Mouse (Mus musculus): ENCODE data around the gene Tjp2. TPM values are rescaled to one million over a fixed set of nuclear protein-coding genes. Genes with fewer than 3 reads are reported as not detected.
A peak's percentile ranks its signal among the peaks of the same experiment; 100 is the strongest.
"Not testable (repeated sequence)": the region's sequence is repeated elsewhere in the genome, so short reads cannot be mapped to it uniquely, and the experiment has no call there.

Tjp2 gene
- polyA plus RNA-seq, 1 experiment from 2014 or later = 34.9 TPM

DNA sequence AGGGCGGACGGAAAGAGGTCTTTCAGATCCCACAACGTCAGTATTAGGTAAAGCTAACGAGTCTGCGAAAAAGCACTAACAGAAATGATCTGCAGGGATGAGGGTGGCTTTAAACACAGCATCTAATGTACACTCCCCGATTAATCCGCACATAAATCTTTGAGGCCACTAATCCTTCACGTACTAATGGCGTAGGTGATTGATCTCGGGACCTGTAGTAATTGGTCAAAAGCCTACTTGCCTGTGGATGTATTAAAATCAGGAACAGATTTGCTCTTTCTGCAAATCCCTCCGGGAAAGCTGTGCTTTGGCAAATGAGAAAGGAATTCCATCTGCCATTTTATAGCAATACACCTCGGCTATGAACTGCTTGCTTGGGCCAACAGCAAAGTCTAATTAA, 24.3 kb downstream of the Tjp2 start:
- 61% methylated on average over 12 of the region's 12 CpGs for WGBS
- H3K27me3 ChIP-seq (ENCODE audit: control insufficient read depth, insufficient read depth, low read length) = no peaks in the 10 kb centered on the region
- H3K4me2 ChIP-seq (replicated peaks; ENCODE audit: low read depth, low read length) = no peak overlapping the region
- H3K4me3 ChIP-seq (ENCODE audit: low read length) = no peak overlapping the region
- H3K4me1 ChIP-seq (ENCODE audit: control insufficient read depth, insufficient read depth, low read length) = no peaks in the 10 kb centered on the region
- H3K36me3 ChIP-seq (ENCODE audit: control insufficient read depth, insufficient read depth, low read length) = no peaks in the 10 kb centered on the region
- ATAC-seq (ENCODE audit: low FRiP score, low TSS enrichment) = no peak
- no peak overlapping the region for H3K27ac ChIP-seq (ENCODE audit: low read depth, low read length)
- no peak overlapping the region for H3K9ac ChIP-seq (ENCODE audit: low read depth, low read length)
- no peaks in the 10 kb centered on the region for H3K9me3 ChIP-seq (ENCODE audit: control insufficient read depth, low read length)

DNA sequence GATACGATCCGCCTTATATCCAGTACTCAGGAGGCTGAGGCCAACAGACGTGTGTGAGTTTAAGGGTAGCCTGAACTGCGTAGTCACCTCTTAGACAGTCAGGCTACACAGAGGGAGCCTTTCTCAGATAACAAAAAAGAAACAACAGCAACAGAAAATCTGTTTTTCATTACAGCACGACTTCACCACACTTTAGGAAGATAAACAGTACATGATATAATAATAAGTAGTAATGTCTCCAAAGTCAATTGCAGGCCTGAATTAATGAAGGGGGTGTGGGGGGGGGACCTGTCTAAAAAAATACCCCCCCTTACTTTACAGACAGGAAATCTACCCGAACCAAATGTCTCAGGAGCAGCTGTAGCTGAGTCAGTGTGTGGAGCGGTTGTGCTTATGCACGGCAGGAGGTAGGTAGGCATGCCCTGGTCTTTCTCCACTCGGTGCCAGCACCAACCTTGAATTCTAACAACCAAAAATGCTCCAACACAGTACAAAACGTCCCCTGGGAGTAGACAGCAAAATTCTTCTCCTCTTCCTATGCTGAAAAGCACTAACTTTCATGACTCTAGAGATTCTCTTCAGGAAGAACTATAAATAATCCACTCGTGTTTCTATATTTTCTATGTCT, 26.0 kb downstream of the Tjp2 start:
- Histone ChIP-seq H3K4me3 (ENCODE audit: low read length) (no peak overlapping the region), H3K9me3 (ENCODE audit: control insufficient read depth, low read length) (peaks cover 6% of the 10 kb centered on the region; the same call in 1 of the 2 replicates), H3K4me2 (replicated peaks; ENCODE audit: low read depth, low read length) (no peak overlapping the region), H3K27me3 (ENCODE audit: control insufficient read depth, insufficient read depth, low read length) (no peaks in the 10 kb centered on the region), H3K4me1 (ENCODE audit: control insufficient read depth, insufficient read depth, low read length) (no peaks in the 10 kb centered on the region), H3K36me3 (ENCODE audit: control insufficient read depth, insufficient read depth, low read length) (no peaks in the 10 kb centered on the region), H3K9ac (ENCODE audit: low read depth, low read length) (no peak overlapping the region), H3K27ac (ENCODE audit: low read depth, low read length) (no peak overlapping the region)
- 62% methylated on average over 11 of the region's 11 CpGs for WGBS
- ATAC-seq (ENCODE audit: low FRiP score, low TSS enrichment) = no peak

DNA sequence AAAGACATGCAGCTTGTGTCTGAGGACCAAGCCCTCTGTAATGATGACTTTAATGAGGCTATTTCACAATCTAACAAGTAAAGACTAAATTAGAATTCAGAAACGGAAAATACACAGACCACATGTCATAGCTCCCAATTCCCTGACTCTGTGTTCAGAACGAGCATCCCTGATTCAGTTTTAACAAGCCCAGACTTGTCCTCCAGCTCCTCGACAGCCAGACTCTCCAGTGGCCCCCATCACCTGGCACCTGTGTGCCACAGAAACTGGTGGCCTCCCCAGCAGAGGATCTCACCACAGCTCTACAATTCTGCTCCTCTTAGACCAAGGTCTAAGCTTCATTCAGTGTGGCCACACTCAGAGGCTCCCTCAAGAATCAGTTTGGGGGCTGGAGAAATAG, 27.5 kb downstream of the Tjp2 start:
- Histone ChIP-seq H3K4me1 (ENCODE audit: control insufficient read depth, insufficient read depth, low read length) (no peaks in the 10 kb centered on the region), H3K27me3 (ENCODE audit: control insufficient read depth, insufficient read depth, low read length) (no peaks in the 10 kb centered on the region), H3K4me3 (ENCODE audit: low read length) (no peak overlapping the region), H3K9me3 (ENCODE audit: control insufficient read depth, low read length) (peaks cover 6% of the 10 kb centered on the region; the same call in 1 of the 2 replicates), H3K4me2 (replicated peaks; ENCODE audit: low read depth, low read length) (no peak overlapping the region), H3K27ac (ENCODE audit: low read depth, low read length) (no peak overlapping the region), H3K9ac (ENCODE audit: low read depth, low read length) (no peak overlapping the region), H3K36me3 (ENCODE audit: control insufficient read depth, insufficient read depth, low read length) (no peaks in the 10 kb centered on the region)
- WGBS = 77% methylated on average over 3 of the region's 3 CpGs
- no peak for ATAC-seq (ENCODE audit: low FRiP score, low TSS enrichment)

DNA sequence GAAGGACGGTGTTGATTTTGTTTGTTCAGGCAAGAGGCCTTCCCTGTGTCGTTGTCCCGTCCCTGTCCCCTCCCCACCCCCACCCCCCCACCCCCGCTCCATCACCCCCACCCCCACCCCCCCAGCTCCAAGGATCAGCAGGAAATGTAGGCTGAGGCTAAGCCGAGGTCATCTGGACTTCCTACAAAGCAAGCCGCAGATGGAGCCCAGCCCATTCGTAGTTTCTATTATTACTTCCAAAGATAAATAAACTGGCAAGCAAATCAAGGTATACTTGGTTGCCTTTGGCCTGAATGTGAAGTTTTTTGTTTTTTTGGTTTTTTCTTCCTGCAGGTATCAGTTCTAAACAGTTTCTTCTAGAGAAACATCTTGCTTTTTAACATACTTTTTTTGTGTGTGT, 29.6 kb downstream of the Tjp2 start:
- no peaks in the 10 kb centered on the region for H3K27me3 ChIP-seq (ENCODE audit: control insufficient read depth, insufficient read depth, low read length)
- H3K4me3 ChIP-seq (ENCODE audit: low read length) = no peak overlapping the region
- 48% methylated on average over 7 of the region's 7 CpGs for WGBS
- peaks cover 6% of the 10 kb centered on the region; the same call in 1 of the 2 replicates for H3K9me3 ChIP-seq (ENCODE audit: control insufficient read depth, low read length)
- H3K4me2 ChIP-seq (replicated peaks; ENCODE audit: low read depth, low read length) = no peak overlapping the region
- H3K4me1 ChIP-seq (ENCODE audit: control insufficient read depth, insufficient read depth, low read length) = no peaks in the 10 kb centered on the region
- H3K27ac ChIP-seq (ENCODE audit: low read depth, low read length) = no peak overlapping the region
- ATAC-seq (ENCODE audit: low FRiP score, low TSS enrichment) = no peak
- H3K36me3 ChIP-seq (ENCODE audit: control insufficient read depth, insufficient read depth, low read length) = no peaks in the 10 kb centered on the region
- H3K9ac ChIP-seq (ENCODE audit: low read depth, low read length) = no peak overlapping the region

DNA sequence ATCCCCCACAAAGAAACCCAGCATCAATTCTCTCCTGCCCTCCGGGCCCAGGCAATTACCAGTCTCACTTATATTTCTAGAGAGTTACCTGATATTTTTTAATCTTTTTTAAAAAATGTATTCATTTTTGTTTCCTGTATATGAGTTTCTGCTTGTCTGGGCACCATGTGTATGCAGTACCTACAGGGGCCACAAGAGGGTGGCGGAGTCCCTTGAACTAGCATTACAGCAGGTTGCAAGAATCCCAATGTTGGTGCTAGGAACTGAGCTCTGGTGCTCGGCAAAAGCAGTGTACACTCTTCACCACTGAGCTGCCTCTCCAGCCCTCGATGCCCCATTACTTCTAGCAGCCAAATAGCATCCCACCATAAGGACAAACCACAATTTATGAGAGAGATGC, 30.6 kb downstream of the Tjp2 start:
- WGBS = 96% methylated on average over 4 of the region's 4 CpGs

DNA sequence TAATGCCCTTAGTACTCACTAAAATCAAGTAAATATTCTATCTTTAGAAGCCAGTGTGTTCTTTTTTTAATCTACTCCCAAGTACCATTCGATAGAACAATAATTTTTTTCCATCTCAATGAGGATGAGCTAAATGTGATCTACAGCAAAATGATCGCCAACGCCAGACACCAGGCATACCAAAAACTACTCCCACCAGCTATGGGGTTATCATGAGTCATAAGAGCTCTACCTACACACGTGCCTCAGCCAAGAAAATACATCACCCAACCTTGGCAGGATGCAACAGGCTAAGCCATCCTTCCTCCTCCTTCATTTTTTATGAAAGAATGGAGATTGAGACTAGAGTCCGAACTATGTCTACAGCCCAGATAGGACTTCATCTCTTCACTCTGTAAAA, 31.9 kb downstream of the Tjp2 start:
- WGBS = 90% methylated on average over 5 of the region's 5 CpGs
- Histone ChIP-seq H3K9ac (ENCODE audit: low read depth, low read length) (no peak overlapping the region), H3K4me1 (ENCODE audit: control insufficient read depth, insufficient read depth, low read length) (no peaks in the 10 kb centered on the region), H3K9me3 (ENCODE audit: control insufficient read depth, low read length) (peaks cover 6% of the 10 kb centered on the region; the same call in 1 of the 2 replicates), H3K4me2 (replicated peaks; ENCODE audit: low read depth, low read length) (no peak overlapping the region), H3K27me3 (ENCODE audit: control insufficient read depth, insufficient read depth, low read length) (no peaks in the 10 kb centered on the region), H3K4me3 (ENCODE audit: low read length) (no peak overlapping the region), H3K36me3 (ENCODE audit: control insufficient read depth, insufficient read depth, low read length) (no peaks in the 10 kb centered on the region), H3K27ac (ENCODE audit: low read depth, low read length) (no peak overlapping the region)
- ATAC-seq (ENCODE audit: low FRiP score, low TSS enrichment) = no peak

More for the DNA sequence above, 30.6 kb downstream of the Tjp2 start:
- H3K4me1 ChIP-seq (ENCODE audit: control insufficient read depth, insufficient read depth, low read length) = no peaks in the 10 kb centered on the region
- no peak for ATAC-seq (ENCODE audit: low FRiP score, low TSS enrichment)
- peaks cover 6% of the 10 kb centered on the region; the same call in 1 of the 2 replicates for H3K9me3 ChIP-seq (ENCODE audit: control insufficient read depth, low read length)
- no peak overlapping the region for H3K4me2 ChIP-seq (replicated peaks; ENCODE audit: low read depth, low read length)
- no peak overlapping the region for H3K4me3 ChIP-seq (ENCODE audit: low read length)
- no peak overlapping the region for H3K9ac ChIP-seq (ENCODE audit: low read depth, low read length)
- no peaks in the 10 kb centered on the region for H3K36me3 ChIP-seq (ENCODE audit: control insufficient read depth, insufficient read depth, low read length)
- no peaks in the 10 kb centered on the region for H3K27me3 ChIP-seq (ENCODE audit: control insufficient read depth, insufficient read depth, low read length)
- H3K27ac ChIP-seq (ENCODE audit: low read depth, low read length) = no peak overlapping the region

DNA sequence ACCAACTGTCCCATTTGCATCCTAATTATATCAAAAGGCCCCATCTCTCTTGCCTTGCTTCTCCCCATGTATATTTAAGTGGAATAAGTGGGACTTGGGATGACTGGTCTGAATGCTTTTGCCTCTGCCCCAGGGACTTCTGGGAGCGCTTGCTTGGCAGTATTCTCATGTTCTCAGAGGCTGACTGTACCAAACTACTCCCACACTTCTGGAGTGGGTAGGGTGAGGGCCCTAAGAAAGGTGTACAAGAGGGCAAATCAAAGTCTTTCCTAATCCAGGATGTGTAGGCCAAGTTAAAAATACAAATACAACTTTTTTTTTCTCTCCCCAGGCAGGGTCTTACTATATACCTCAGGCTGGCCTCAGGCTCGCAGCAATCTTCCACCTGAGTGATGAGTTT, 37.0 kb downstream of the Tjp2 start:
- Histone ChIP-seq H3K4me1 (ENCODE audit: control insufficient read depth, insufficient read depth, low read length) (no peaks in the 10 kb centered on the region), H3K4me3 (ENCODE audit: low read length) (no peak overlapping the region), H3K4me2 (replicated peaks; ENCODE audit: low read depth, low read length) (no peak overlapping the region), H3K9me3 (ENCODE audit: control insufficient read depth, low read length) (no peaks in the 10 kb centered on the region), H3K36me3 (ENCODE audit: control insufficient read depth, insufficient read depth, low read length) (no peaks in the 10 kb centered on the region), H3K27ac (ENCODE audit: low read depth, low read length) (no peak overlapping the region), H3K9ac (ENCODE audit: low read depth, low read length) (no peak overlapping the region), H3K27me3 (ENCODE audit: control insufficient read depth, insufficient read depth, low read length) (no peaks in the 10 kb centered on the region)
- 80% methylated on average over 2 of the region's 2 CpGs for WGBS
- ATAC-seq (ENCODE audit: low FRiP score, low TSS enrichment) = no peak

DNA sequence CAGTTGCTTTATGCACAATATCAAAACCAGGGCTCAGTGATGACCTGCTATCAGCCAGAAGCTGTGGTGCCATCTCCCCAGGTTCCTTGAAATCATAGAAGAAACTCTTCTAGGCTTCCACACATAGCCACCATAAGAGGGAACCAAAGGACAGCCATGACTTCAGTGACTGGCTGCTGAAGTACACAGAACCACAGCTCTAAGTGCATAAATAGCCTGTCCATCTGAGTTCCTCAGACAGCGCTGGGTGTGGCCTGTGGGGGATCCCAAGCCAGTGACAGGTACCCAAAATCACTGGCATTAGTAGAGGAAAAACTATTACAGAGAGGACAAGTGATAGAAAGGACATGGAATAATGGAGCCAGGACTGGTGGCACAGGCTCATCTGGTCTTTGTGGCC, 37.5 kb downstream of the Tjp2 start:
- H3K9ac ChIP-seq (ENCODE audit: low read depth, low read length); ATAC-seq (ENCODE audit: low FRiP score, low TSS enrichment): not testable (repeated sequence)

DNA sequence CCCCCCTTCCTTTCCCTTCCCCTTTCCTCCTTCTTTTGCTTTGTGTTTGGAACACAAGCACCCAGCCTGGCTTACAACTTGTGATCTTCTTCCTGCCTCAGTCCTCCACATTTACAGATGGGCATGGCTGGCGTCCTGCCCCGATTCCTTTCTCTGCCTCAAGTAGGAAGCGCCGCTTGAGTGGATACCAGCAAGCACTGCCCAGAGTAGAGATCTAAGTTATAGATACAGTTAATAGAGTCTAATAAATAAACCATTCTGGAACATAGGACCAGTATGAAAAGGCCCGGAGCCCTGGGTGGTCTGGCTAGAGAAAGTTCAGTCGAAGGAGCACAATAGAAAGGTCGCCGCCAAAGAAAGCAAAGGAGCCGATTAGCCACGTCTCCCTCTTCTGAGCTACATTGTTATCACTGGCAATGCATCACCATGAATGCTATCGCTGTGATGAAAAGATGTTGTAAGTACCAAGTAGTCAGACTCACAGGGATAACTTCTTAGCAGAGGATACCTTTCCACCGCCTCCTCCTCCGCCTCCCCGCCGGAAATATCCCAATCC, 41.1 kb downstream of the Tjp2 start:
- H3K27ac ChIP-seq (ENCODE audit: low read depth, low read length) = no peak overlapping the region
- H3K9me3 ChIP-seq (ENCODE audit: control insufficient read depth, low read length) = no peaks in the 10 kb centered on the region
- H3K4me3 ChIP-seq (ENCODE audit: low read length) = no peak overlapping the region
- no peak overlapping the region for H3K9ac ChIP-seq (ENCODE audit: low read depth, low read length)
- H3K36me3 ChIP-seq (ENCODE audit: control insufficient read depth, insufficient read depth, low read length) = no peaks in the 10 kb centered on the region
- H3K4me1 ChIP-seq (ENCODE audit: control insufficient read depth, insufficient read depth, low read length) = no peaks in the 10 kb centered on the region
- H3K4me2 ChIP-seq (replicated peaks; ENCODE audit: low read depth, low read length) = 0 out of 2 replicates have a peak overlapping the region, but pooled peaks have one; percentile 3
- ATAC-seq (ENCODE audit: low FRiP score, low TSS enrichment) = 0 out of 2 replicates have a peak, but pooled peaks have one; percentile 52
- H3K27me3 ChIP-seq (ENCODE audit: control insufficient read depth, insufficient read depth, low read length) = no peaks in the 10 kb centered on the region
- 76% methylated on average over 15 of the region's 15 CpGs for WGBS

More for the DNA sequence above, 37.5 kb downstream of the Tjp2 start:
- H3K9me3 ChIP-seq (ENCODE audit: control insufficient read depth, low read length); H3K27ac ChIP-seq (ENCODE audit: low read depth, low read length); H3K4me1 ChIP-seq (ENCODE audit: control insufficient read depth, insufficient read depth, low read length); H3K27me3 ChIP-seq (ENCODE audit: control insufficient read depth, insufficient read depth, low read length); H3K4me2 ChIP-seq (replicated peaks; ENCODE audit: low read depth, low read length); H3K36me3 ChIP-seq (ENCODE audit: control insufficient read depth, insufficient read depth, low read length); H3K4me3 ChIP-seq (ENCODE audit: low read length): not testable (repeated sequence)
- 72% methylated on average over 1 of the region's 1 CpGs for WGBS
